Mouse (Mus musculus): ENCODE data around the gene Dgki.

Gene Dgki

DNA sequence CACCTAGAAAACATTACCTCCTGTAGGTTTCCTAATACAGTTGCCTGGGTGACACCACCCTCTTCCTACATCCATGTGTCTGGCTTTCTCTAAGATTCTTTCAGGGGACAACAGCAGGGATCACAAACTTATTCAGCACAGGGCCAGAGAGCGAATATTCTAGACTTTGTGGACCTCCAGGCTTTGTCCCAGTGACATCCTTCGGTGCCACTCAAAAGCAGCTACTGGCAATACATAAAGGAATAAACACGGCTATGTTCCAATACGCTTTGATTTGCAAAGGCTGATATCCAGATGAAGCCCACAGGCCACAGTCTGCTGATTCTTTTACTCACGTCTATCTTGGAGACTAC is 57.2 kb downstream of the Dgki start:
- no peak for DNase-seq (ENCODE audit: low read depth in 1 of 2, low spot score in 2 of 2)

DNA sequence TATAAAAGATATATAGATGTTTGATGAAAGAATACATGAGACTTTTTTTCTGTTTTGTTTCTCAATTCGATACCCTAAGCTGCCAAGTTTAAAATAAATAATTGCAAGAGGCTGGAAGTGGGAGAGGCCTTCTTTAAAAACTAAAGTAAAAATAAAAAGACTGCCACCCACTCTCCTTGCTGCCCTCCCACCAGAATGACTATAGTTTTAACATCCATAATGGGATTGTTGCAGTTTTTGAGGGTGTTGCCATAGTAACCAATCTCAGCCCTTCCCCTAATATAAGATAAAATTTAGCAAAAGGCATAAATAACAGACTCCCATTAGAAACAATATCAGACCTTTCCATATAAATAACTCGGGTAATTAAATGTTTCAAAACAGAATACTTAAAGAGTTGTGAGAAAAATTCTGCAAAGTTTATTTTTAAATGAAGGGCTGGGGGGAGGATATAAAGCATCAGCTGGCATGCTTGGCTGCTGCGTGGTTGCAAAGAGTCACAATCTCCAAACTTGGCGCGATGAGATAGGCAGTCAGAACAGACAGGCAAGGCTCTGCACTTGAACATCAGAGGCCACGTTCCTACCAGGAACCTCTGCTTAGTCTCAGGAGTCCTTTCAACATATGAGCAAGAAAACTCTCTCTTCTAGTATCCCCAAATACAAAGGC is 57.8 kb downstream of the Dgki start:
- DNase-seq (ENCODE audit: low read depth in 1 of 2, low spot score in 2 of 2), result no peak

DNA sequence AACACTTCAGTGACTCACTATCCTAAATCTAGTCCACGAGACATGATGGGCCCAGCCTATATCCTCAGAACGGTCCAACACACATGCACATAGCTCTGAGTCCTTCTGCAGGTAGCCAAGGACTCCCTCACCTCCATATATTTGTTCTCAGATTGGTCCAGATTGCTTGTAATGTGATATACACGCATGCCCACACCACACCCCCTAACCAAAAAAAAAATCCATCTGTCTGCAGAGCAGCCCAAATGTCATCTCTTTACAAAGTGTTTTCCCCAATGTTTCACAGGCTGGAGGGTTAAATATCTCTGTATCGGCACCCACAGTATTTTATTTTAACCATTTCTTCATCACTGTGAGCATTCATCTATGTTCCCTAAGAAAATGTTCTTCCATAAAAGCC is 58.5 kb downstream of the Dgki start:
- DNase-seq (ENCODE audit: low read depth in 1 of 2, low spot score in 2 of 2), result no peak

DNA sequence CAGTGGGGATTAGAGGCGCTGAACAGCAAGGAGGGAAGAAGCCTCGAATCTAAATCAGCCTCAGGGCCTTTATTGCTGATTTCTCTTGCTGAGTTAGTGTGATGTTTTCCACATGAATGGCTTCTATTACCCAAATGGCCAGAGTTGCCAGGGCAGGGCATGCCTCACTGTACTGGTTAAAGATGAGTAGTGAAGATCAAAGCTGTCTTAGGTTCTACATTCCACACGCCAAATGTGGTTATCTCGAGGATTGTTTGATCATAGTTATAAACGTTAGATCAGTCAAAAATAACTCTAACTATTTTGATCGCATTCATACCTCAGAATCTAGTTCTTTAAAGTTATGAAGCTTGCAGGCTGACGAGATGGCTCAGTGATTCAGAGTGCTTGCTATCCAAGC is 59.8 kb downstream of the Dgki start:
- DNase-seq (ENCODE audit: low read depth in 1 of 2, low spot score in 2 of 2), result no peak

DNA sequence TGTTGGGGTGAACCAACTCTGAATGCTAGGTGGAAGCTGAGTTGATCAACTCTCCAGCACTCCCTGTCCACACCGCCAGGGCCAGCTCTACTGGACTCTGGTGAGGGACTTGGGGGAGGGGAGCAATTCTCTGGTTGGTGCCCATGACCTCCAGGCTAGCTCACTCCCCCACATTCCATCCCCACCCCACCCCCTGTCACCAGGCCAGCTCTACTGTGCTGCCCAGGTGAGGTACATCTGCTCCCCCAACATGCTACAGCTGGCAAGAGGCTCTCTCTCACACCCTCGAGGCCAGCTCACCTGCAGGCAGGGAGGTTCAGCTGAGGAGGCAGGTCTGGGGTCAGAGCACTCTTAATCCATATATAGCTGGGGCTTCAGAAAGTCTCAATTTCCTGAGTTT is 63.1 kb downstream of the Dgki start:
- no peak for DNase-seq (ENCODE audit: low read depth in 1 of 2, low spot score in 2 of 2)

DNA sequence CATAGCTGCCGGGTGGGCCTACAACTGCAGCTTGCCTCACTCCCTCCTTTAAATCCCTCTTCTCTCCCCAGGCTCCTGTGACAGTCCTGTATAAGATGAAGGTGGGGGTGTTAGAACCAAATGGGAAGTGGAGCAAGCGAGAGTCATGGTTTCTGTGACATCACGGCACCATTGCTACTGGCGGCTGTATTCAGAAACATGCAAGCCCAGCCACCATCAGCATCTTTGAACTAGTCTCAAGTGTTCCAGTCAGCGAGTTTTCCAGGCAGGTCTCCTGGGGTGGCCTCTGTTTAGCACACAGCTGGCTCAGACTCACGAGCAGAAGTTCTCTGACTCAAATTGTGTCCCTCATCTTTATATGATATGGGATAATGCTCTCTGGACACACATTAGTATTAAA is 68.8 kb downstream of the Dgki start:
- no peak for DNase-seq (ENCODE audit: low read depth in 1 of 2, low spot score in 2 of 2)

DNA sequence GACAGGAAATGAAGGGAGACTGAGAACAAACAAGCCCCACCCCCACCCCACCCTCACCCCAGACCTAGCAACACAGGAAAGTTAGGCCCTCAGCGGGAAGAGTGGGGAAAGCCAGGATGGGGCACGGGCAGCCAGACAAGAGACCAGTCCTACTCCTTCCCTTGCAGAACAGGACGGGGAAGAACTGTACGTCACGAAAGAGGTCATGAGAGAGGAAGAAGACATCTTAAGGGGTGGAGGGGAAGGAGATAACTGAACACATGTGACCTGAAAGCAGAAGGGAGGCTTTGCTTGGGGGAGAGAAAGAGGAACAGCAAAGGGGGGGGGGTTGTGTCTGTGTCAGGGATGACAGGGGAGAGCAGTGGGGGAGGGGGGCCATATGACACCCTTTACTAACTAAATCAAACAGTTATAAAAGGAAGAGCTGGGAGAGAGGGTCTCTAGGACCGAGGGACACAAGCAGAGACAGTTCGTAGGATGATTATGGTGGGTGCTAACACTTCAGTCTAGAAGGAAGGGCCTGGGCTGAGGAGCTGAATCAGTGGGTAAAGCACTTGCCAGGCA is 77.0 kb downstream of the Dgki start:
- DNase-seq (ENCODE audit: low read depth in 1 of 2, low spot score in 2 of 2), result peak in 1 of 2 experiments; percentile 13

DNA sequence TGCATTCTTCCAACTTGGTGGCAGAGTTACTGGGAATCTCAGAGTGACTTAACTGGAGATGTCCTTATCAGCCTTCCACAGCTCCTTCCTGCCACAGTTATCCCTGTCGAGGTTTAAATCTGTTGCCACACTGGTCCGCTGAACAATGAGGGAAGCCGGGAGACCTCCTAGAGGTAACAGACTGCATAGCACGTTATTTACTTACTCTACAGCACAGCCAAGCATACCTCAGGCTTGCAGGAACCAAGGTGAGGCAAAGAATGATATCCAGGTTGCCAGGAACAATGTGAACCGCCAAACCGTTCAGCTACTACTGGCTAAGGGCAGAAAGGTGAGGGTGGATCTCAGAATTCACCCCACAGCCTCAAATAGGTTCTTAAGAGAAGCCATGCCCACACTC is 78.0 kb downstream of the Dgki start:
- DNase-seq (ENCODE audit: low read depth in 1 of 2, low spot score in 2 of 2), result no peak

DNA sequence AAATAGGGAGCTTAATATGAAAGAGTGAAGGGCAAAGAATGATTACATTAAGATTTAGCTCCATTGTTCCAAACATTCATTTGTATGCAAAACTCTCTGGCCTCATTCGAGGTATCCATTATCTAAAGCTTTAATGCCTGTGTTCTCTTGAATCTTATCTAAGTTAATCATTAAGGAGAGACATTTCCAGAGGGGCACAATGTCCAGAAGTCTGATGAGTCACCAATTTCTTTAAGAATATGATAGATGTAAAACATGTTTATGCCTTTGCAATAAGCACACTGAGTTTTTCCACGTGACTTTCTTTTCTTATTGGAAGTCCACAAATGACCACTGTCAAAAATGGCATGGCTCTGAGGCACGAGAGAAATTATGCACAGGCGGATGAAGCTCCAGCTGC is 80.9 kb downstream of the Dgki start:
- no peak for DNase-seq (ENCODE audit: low read depth in 1 of 2, low spot score in 2 of 2)

DNA sequence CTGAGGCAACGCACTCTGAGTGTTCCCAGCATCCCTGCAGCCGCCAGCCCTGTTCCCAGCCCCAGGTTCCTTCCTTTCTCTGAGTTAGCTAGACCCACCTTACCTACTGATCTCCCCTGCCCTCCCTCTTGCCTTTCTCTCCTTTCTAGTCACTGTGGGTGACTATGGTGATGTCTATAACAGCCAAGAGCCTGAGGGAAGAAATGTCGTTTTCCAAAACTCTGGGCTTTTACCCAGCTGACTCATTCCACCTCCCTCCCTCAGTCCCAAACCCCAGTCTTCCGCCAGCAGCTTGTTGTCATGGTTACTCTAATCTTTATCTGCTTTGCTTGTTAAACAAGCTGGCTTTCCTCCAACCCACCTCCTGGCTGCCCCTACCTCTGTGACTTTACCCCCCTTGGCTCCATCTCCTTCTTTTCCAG is 83.6 kb downstream of the Dgki start:
- DNase-seq (ENCODE audit: low read depth in 1 of 2, low spot score in 2 of 2), result no peak

DNA sequence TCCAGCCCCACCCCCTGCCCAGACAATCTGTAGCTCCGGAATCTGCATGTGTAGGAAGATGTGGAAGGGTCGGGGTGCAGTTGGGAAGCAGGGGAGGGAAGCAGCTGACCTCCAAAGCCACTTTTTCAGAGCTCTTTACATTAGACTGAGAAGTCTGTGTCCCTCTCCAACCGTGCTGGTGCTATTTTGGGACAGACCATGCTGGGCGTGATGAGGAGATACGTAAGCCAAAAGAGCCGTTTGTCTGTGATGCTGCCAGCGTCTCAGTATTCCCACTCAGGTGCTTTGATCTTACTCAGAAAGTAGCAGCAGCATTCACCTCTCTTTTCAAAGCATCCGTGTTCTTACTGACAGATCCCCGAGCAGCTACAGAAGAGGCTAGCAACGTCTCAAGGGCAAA is 84.3 kb downstream of the Dgki start:
- no peak for DNase-seq (ENCODE audit: low read depth in 1 of 2, low spot score in 2 of 2)

DNA sequence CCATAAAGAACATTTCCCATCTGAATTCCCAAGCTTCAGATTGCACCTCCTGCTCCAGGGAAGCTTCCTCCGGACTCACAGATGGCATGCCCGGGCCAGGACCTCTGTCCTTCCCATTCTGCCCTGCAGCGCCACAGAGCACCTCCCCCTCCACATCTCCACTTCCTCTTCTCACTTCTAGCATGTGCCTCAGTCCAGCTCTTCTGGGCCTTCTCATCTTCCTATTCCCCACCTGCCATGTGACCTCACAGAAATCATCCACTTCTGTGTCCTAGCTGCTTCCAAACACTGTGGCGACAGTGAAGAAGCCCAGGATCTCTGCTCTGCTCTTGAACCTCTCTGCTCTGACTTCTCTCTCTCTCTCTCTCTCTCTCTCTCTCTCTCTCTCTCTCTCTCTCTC is 87.1 kb downstream of the Dgki start:
- DNase-seq (ENCODE audit: low read depth in 1 of 2, low spot score in 2 of 2), result peak in 1 of 2 experiments; percentile 27

DNA sequence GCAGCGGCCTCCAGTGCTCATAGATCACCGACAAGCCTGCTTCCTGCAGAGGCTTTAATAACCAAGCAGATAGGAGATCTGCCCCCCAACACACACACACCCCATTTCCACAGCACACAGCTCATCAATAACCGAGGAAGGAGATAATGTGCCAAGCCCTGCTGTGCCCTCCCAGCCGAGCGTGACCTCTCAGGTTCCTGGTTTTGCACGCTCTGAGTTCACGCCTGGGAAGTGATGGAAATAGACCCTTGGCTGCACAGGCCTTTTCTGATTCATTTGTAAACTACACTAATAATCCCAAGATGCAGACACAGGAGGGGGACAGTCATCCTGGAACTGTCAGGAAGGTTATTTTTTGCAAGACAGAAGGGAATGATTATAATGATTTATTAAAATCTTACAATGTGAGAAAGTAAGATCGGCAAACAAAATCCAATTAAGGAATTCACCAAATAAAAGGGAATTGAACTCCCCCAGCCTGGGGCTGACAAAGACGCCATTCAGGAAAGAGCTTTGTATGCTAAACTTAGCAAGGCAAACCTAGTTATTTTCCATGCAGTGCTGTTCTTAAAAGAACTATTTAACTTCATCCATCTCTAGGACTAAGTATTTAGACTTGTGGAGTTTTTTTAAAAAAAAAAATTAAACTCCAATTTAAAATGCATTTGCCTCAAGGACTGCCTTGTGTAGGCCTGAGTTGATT is 88.3 kb downstream of the Dgki start:
- DNase-seq (ENCODE audit: low read depth in 1 of 2, low spot score in 2 of 2), result no peak

DNA sequence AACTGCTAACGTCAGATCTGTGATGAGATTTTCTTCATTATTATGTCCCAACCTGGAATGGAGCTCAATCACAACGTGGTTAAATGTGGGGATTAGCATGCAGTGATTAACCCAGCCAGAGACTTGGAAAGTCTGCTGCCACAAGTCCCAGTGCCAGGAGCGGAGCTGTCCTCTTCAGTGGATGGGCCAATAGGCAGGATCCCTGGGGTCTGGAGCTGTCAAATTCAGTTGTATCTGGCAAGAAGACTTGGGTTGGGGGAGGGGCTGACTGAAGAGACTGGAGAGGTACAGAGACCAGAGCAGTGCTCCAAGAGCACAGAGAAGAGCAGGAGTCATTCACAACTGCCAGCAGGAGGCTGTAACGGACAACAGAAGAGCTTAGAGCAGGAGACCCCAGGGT is 97.1 kb downstream of the Dgki start:
- DNase-seq (ENCODE audit: low read depth in 1 of 2, low spot score in 2 of 2), result no peak

DNA sequence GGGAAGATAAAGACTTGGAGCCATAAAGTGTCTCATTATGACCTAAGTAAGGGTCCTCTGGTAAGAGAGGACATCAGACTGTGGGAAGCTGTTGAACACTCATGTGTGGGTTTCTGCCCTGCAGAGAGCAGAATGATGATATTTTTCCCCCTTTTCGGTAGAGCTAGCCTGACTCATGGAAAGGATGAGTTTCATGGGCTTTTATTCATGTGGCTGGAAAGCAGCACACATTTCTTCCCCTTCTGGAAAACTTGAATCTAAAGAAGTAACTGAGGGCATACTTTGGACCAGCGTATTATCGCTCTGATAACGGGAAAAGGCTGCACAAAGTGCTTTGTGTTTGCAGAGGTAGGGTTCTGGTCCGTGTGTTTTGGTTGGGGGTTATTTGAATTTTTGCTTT is 99.1 kb downstream of the Dgki start:
- DNase-seq (ENCODE audit: low read depth in 1 of 2, low spot score in 2 of 2), result no peak

DNA sequence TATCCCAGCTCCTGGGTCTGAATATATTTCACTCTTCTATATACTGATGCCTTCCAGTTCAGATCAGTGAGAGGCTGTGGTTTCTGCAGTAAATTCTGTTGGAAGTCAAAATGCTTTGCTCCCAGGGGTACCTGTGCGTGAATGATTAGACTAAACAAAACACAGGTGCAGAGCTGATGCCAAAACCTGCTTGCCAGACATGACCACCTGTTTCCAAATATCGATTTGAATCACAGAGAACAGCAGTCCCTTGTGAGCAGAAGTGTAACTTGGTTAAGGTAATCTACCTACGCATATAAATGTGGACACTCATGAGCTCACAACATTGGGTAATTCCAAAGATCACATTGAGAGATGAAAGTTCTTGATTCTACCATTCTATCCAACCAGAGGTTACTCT is 100.5 kb downstream of the Dgki start:
- no peak for DNase-seq (ENCODE audit: low read depth in 1 of 2, low spot score in 2 of 2)

DNA sequence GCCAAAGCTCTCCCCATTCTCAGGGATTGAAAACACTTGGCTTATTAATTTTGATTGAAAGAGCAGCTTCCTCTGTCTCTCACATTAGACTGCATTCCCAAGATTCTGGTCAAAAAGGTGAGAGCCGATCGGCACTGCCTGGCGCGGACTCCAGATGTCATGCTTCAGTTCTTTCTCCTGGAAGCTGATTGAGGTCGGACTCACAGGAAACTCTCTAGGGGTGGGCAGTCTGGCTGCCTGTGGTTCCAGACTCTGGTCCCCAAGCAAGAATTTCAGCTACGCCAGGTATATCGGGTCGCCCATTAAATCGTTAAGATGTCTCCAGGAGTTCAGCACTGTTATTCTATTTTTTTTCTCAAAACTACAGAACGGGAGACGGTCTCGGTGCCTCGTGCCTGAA is 102.2 kb downstream of the Dgki start:
- DNase-seq (ENCODE audit: low read depth in 1 of 2, low spot score in 2 of 2), result no peak

DNA sequence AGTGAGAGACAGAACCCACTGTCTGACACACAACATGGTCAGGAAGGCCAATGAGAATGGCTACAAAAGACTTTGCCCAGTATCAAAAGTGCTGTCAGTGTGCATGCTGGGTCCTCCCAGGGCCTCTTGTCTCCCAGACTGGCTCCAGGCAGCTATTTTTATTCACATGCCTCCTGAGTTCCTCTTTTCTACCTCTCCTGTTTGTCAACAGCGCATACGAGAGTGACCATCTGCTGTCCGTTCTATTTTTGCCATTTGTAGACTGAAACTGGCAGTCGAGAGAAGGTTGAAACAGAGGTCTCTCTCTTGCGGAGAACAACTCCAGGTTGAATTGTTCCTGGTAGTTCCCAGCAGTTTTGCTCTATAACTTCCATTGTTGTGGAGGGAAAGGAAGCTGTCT is 103.1 kb downstream of the Dgki start:
- DNase-seq (ENCODE audit: low read depth in 1 of 2, low spot score in 2 of 2), result no peak

DNA sequence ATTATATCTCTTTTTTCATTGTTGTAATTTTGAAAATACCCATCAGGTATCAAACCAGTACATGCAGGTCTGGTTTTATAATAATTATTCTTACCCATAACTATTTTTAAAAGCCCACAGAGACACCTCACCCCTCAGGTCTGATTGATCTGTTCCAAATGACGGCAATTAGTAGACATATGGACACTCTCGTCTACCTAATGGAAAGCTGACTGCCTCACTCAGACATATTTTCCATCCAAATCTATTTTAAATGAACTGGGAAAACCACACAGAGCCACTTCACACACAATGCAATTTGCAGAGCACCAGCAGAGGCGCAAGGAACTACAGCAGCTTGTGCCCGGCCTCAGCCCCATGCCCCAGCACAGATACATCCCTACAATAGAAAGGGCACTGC is 104.2 kb downstream of the Dgki start:
- no peak for DNase-seq (ENCODE audit: low read depth in 1 of 2, low spot score in 2 of 2)

DNA sequence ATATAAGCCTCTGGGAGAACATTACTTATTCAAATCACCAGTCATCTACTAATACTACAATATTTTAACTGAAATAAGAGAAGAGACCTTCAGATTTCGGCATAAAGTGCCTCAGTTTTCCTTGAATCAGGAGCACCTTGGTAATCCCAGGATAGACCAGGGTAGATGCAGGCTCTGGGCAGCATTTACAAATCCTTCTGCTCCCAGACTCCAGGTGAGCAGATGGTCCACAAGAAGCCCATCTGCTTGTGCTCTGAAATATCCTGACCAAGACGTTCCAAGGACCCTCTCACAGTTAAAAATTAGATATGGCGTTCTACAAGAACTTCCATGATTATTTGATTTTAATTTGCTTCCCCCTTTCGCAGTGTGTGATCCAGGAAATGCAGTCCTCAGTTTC is 118.0 kb downstream of the Dgki start:
- DNase-seq (ENCODE audit: low read depth in 1 of 2, low spot score in 2 of 2), result no peak

DNA sequence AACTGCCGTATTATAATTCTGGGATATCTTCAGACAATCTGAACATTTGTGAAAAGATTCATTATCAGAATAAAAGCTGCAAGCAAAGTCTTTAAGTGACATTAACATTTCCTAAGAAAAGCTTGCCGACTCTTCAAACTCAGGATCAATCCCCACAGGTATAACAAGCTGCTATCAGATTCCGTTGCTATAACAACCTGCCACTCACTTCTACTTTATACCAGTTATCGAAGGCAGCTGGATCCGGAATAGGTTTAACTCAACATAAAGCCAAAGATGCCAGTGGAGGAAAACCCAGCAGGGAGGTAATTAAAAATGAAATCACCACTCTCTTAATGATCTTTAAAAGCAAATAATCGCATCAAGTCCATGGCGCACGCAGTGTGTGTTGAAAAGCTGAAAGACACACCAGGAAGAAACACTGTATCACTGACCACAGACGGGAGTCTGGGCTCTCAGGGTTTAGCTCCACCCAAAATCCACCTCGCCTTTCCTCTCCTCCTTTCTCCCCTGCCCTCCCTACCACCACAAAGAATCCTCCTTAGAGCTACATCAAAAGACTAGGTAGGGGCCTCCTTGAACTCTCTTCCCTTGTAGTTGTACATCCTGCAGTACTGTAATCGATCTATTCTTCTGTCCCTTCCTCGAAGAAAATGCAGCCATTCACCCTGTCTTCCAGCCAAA is 128.7 kb downstream of the Dgki start:
- DNase-seq (ENCODE audit: low read depth in 1 of 2, low spot score in 2 of 2), result no peak

DNA sequence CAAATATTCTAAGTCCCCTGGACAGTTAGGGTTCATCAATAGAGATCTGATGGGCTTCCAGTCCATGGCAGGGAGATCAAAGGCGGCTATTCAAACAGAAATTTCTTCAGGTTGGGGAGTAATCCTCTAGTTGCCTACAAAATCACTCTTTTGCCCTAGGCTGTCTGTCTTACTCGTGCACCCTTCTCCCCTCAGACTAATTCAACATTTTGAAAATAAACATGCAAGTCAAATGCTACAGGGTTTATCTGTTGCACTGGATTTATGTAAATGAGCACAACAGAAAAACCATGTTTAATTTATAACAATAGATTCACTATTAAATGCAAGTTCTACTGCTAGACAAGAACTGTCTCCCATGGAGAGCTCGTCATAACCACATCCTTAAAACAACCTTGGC is 141.1 kb downstream of the Dgki start:
- DNase-seq (ENCODE audit: low read depth in 1 of 2, low spot score in 2 of 2), result no peak
